Mouse (Mus musculus) forebrain, embryonic 16.5 days (tissue): ENCODE results near the gene Myo1e. TPM values are rescaled to one million over a fixed set of nuclear protein-coding genes. Genes with fewer than 3 reads are reported as not detected.

Source experiments
- ATAC-seq: fragments of 200-750 bp; cut with Nextera tagmentation; 2 replicates; pipeline ENCODE4 v1.8.0; 2017; ENCODE audit warnings: mild to moderate bottlenecking, moderate library complexity
- H3K27ac ChIP-seq: fragments of 300-500 bp; sonication (generic); 2 replicates; pipeline ENCODE4 v1.5.1; 2014; ENCODE audit warnings: low read length, control low read depth
- H3K27me3 ChIP-seq: fragments of 300-500 bp; sonication (generic); replicated peaks from 2 replicates; pipeline ENCODE4 v1.6.1; 2014; ENCODE audit warnings: low read length; ENCODE audit not compliant: control insufficient read depth, insufficient read depth
- H3K36me3 ChIP-seq: fragments of 300-500 bp; sonication (generic); 2 replicates; pipeline ENCODE4 v1.6.1; 2014; ENCODE audit not compliant: control insufficient read depth, insufficient read depth
- H3K4me1 ChIP-seq: fragments of 300-500 bp; sonication (generic); replicated peaks from 2 replicates; pipeline ENCODE4 v1.6.1; 2014; ENCODE audit warnings: low read length; ENCODE audit not compliant: control insufficient read depth, insufficient read depth
- H3K4me2 ChIP-seq: fragments of 300-500 bp; sonication (generic); 2 replicates; pipeline ENCODE4 v1.6.1; 2014; ENCODE audit warnings: mild to moderate bottlenecking, low read length, control low read depth
- H3K4me3 ChIP-seq: fragments of 300-500 bp; sonication (generic); replicated peaks from 2 replicates; pipeline ENCODE4 v1.5.1; 2014; ENCODE audit warnings: mild to moderate bottlenecking, low read length, control low read depth
- H3K9ac ChIP-seq: fragments of 300-500 bp; sonication (generic); replicated peaks from 2 replicates; pipeline ENCODE4 v1.6.1; 2014; ENCODE audit warnings: low read depth, low read length, control low read depth
- H3K9me3 ChIP-seq: fragments of 300-500 bp; sonication (generic); 2 replicates; pipeline ENCODE4 v1.6.1; 2016; ENCODE audit warnings: low read length; ENCODE audit not compliant: control insufficient read depth
- WGBS: fragments of 180-500 bp; shearing (Covaris S2); extraction: QIAGEN DNeasy Blood & Tissue Kit; methylation state at CpG from one replicate; pipeline ENCODE4 v1.1.7; 2014; 5-methylcytosine and 5-hydroxymethylcytosine counted together
- polyA plus RNA-seq: library from polyadenylated mRNA; unstranded; fragments of >200 nt; fragmentation: Nextera tagmentation; extraction: Ambion mirVana; gene quantifications from 2 replicates; pipeline ENCODE4 v1.2.1, GENCODE M21; 2015

Gene Myo1e
- polyA plus RNA-seq, 1 experiment from 2014 or later: 5.8 TPM

GRCm38 (mm10) chr9:70382091-70382490, 174.9 kb downstream of the Myo1e start:
- Histone ChIP-seq H3K9ac (no peak overlapping the region), H3K36me3 (no peaks in the 10 kb centered on the region), H3K4me2 (no peak overlapping the region), H3K4me3 (no peak overlapping the region), H3K27me3 (no peaks in the 10 kb centered on the region), H3K27ac (no peak overlapping the region), H3K9me3 (no peaks in the 10 kb centered on the region), H3K4me1 (no peaks in the 10 kb centered on the region)
- WGBS: 78% methylated on average over 12 of the region's 12 CpGs
- no peak for ATAC-seq

DNA sequence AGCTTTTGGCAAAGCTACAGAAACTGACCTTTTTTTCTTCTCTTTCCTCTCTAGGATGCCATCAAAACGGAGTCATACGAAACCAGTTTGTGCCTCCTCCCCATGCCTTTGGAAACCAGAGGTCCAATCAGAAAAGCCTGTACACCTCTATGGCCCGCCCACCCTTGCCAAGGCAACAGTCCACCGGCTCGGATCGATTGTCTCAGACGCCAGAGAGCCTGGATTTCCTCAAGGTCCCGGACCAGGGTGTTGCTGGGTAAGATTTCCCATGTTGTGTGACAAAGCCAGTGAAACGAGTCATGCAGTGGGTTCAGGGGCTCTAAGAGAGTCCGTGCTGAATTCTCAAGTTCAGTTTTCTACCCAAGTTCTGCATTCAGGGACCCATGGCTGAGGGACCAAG, 176.6 kb downstream of the Myo1e start:
- Histone ChIP-seq H3K36me3 (no peaks in the 10 kb centered on the region), H3K27ac (no peak overlapping the region), H3K4me2 (no peak overlapping the region), H3K9me3 (no peaks in the 10 kb centered on the region), H3K9ac (no peak overlapping the region), H3K27me3 (no peaks in the 10 kb centered on the region), H3K4me3 (no peak overlapping the region), H3K4me1 (peaks cover 3% of the 10 kb centered on the region)
- WGBS: 70% methylated on average over 10 of the region's 10 CpGs
- ATAC-seq: no peak

GRCm38 (mm10) chr9:70384494-70384893, 177.3 kb downstream of the Myo1e start:
- 98% methylated on average over 4 of the region's 4 CpGs for WGBS
- Histone ChIP-seq H3K27ac (no peak overlapping the region), H3K4me3 (no peak overlapping the region)

DNA sequence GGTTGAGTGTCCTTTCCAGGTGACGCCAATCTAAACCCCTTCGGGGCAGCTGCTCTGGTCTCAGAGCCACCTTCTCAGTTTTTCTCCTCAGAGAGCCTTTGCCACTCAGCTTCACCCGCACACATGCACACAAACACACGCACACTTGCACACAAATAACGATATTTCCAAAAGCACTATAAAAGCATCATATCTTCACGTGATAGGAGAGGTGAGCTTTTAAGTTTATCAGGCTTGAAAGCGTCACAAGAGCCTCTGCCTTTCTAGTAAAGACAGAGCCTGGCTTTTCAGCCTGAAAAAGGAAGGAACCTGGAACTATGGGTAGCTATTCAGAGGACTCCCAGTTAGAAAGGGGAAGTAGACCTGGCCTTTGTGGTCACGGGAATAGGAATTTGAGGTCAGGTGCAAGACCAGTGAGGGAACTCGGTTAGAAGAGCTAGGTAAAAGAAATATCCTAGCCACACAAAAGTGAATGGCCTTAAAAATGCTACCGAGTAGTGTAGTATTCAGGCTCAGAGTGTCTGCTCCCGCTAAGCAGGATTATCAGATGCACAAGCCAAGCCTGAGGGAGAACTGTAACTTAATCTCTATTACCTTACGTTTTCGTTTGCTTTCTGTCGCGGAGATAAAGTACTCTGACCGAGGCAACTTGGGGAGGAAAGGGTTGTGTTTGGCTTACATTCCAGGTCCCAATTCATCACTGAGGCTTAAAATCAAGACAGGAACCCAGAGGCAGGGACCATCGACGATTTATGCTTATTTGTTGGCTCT, 178.0 kb downstream of the Myo1e start:
- H3K27ac ChIP-seq: no peak overlapping the region
- H3K4me2 ChIP-seq: no peak overlapping the region
- H3K36me3 ChIP-seq: no peaks in the 10 kb centered on the region
- no peaks in the 10 kb centered on the region for H3K27me3 ChIP-seq
- H3K4me3 ChIP-seq: no peak overlapping the region
- no peak overlapping the region for H3K9ac ChIP-seq
- WGBS: 92% methylated on average over 18 of the region's 18 CpGs
- H3K4me1 ChIP-seq: peaks cover 3% of the 10 kb centered on the region
- no peak for ATAC-seq
- H3K9me3 ChIP-seq: no peaks in the 10 kb centered on the region

More at GRCm38 (mm10) chr9:70384494-70384893, 177.3 kb downstream of the Myo1e start:
- H3K9ac ChIP-seq: no peak overlapping the region
- H3K27me3 ChIP-seq: no peaks in the 10 kb centered on the region
- no peak for ATAC-seq
- H3K4me2 ChIP-seq: no peak overlapping the region
- peaks cover 3% of the 10 kb centered on the region for H3K4me1 ChIP-seq
- H3K9me3 ChIP-seq: no peaks in the 10 kb centered on the region
- no peaks in the 10 kb centered on the region for H3K36me3 ChIP-seq

DNA sequence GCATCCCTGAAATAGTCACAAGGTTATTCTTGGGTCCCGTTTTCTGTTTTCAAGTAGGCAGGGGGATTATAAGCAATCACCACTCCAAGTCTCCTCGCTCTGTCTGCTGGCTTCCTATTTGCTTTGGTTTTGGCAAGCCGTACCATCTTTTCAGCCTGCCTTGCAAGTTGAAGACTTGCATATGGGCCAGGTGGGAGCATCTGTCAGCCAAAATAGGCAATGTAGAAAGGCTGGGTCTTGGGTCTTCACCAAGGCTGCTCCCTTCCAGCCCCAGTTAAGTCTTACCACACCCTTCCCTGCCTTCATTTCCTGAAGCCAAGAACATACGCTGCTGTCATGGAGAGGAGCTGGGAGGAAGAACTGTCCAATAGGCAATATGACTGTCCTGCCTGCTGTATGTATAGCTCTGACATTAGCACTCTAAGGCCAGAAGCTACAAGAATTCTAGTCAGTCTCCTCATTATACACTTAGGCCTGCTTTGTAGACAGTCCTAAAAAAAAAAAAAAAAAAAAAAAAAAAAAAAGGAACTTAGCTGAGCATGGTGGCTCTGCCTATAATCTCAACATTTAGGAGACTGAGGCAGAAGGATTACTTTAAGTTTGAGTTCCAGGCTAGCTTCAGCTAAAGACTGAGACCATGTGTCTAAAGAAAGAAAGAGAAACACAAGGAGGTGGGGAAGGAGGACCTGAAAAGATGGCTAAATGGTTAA, 180.4 kb downstream of the Myo1e start:
- 73% methylated on average over 4 of the region's 4 CpGs for WGBS
- Histone ChIP-seq H3K4me3 (no peak overlapping the region), H3K27me3 (no peaks in the 10 kb centered on the region), H3K9ac (no peak overlapping the region), H3K4me2 (no peak overlapping the region), H3K36me3 (no peaks in the 10 kb centered on the region), H3K27ac (no peak overlapping the region), H3K4me1 (peaks cover 8% of the 10 kb centered on the region), H3K9me3 (no peaks in the 10 kb centered on the region)
- no peak for ATAC-seq

- no peaks in the 10 kb centered on the region for H3K27me3 ChIP-seq
- H3K36me3 ChIP-seq: no peaks in the 10 kb centered on the region
- no peak overlapping the region for H3K4me3 ChIP-seq
- H3K9me3 ChIP-seq: no peaks in the 10 kb centered on the region
- 92% methylated on average over 3 of the region's 3 CpGs for WGBS
- no peak overlapping the region for H3K4me2 ChIP-seq
- H3K4me1 ChIP-seq: peaks cover 8% of the 10 kb centered on the region
- no peak for ATAC-seq
- no peak overlapping the region for H3K27ac ChIP-seq
- H3K9ac ChIP-seq: no peak overlapping the region
Observed at GRCm38 (mm10) chr9:70389548-70389947, 182.4 kb downstream of the Myo1e start.

GRCm38 (mm10) chr9:70391042-70391441, 183.9 kb downstream of the Myo1e start:
- H3K4me3 ChIP-seq: no peak overlapping the region
- WGBS: 90% methylated on average over 5 of the region's 5 CpGs
- no peak overlapping the region for H3K27ac ChIP-seq
- H3K9ac ChIP-seq: no peak overlapping the region
- H3K4me1 ChIP-seq: peaks cover 8% of the 10 kb centered on the region
- ATAC-seq: no peak
- H3K9me3 ChIP-seq: no peaks in the 10 kb centered on the region
- no peaks in the 10 kb centered on the region for H3K36me3 ChIP-seq
- H3K4me2 ChIP-seq: no peak overlapping the region
- H3K27me3 ChIP-seq: no peaks in the 10 kb centered on the region

DNA sequence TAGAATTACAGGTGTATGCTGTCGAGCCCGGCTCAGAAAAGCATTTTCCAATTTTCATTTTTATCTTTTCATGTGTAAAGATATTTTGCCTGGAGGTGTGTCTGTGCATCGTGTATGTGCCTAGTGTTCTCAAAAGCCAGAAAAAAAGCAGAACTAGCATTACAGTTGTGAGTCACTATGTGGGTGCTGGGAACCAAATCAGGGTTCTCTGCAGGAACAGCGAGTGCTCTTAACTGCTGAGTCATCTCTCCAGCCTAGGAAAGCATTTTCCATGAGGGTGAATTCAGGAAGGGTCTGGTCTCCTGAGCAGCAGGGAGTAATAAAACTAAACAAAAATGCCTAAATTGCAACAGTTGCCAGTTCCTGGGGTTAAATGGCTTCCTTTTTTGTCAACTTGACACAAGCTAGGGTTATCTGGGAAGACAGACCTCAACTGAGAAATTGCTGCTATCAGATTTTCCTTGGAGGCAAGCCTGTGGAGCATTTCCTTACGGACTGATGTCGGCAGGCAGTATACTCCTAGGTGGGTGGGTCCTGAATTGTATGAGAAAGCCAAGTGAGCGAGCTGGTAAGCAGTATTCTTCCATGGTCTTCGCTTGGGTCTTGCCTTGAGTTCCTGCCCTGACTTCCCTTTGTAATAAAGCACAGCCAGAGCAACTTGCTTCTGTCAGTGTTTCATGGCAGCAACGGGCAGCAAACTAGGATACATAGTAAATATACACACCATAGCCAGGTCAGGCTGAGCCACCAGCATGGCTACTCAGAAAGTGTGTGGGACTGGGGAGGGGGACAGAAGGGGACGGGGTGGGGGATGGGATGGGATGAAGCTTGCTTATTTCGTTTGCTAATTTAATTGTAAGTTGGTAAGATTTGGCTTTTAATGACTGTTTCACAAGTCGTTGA, 184.8 kb downstream of the Myo1e start:
- Histone ChIP-seq H3K4me3 (no peak overlapping the region), H3K27me3 (no peaks in the 10 kb centered on the region), H3K36me3 (no peaks in the 10 kb centered on the region), H3K9me3 (no peaks in the 10 kb centered on the region), H3K27ac (no peak overlapping the region), H3K4me1 (peaks cover 8% of the 10 kb centered on the region), H3K4me2 (no peak overlapping the region), H3K9ac (no peak overlapping the region)
- ATAC-seq: 0 out of 2 replicates have a peak, but pooled peaks have one; percentile 12
- WGBS: 77% methylated on average over 12 of the region's 12 CpGs

DNA sequence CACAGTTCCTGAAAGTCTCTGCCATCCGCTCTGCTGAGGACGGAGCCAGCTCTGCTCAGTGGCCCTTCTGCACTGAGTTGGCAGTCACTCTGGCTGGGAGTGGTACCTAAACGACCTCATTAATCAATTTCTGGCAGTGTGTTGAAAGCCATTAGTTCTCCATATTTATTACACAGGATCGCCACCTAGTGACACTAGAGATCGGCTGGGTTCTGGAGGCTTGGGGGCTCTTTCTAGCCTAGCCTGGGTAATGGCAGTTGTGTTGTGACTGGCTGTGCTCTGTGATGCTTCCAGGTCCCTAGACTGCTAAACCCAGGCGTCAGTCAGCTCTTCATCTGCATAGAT, 185.4 kb downstream of the Myo1e start:
- 12% methylated on average over 6 of the region's 6 CpGs for WGBS
- Histone ChIP-seq H3K4me3 (no peak overlapping the region), H3K9ac (no peak overlapping the region), H3K4me2 (no peak overlapping the region), H3K27me3 (no peaks in the 10 kb centered on the region), H3K4me1 (peaks cover 5% of the 10 kb centered on the region), H3K27ac (no peak overlapping the region), H3K36me3 (no peaks in the 10 kb centered on the region), H3K9me3 (no peaks in the 10 kb centered on the region)
- ATAC-seq: peak; percentile 86
